Mouse (Mus musculus) neutrophil, adult 83 days (primary cell): Measurements from ENCODE around the gene Fabp1. TPM values are rescaled to one million over a fixed set of nuclear protein-coding genes. Genes with fewer than 3 reads are reported as not detected.

Source experiments
- total RNA-seq, 2 experiments: library from RNA; stranded (reverse); gene quantifications; one replicate each; pipeline ENCODE4 v1.2.4; 2023

The Fabp1 gene
- total RNA-seq: not detected

GRCm38 (mm10) chr6:71199612-71200011 is at the start of gene Fabp1:
Gene Fabp1, plus strand, starts transcription at chr6:71199827.

Other genes with a start within 250 kb of the Fabp1 start
- not detected for gene Foxi3, start 243.3 kb upstream of the Fabp1 start, total RNA-seq
- gene Thnsl2, start 55.4 kb upstream of the Fabp1 start, total RNA-seq: not detected
- 10 to 100 TPM; 34.5 to 36.1 TPM for gene Krcc1, start 71.8 kb downstream of the Fabp1 start, total RNA-seq
- not detected for gene Smyd1, start 122.4 kb downstream of the Fabp1 start, total RNA-seq
- not detected for gene Cd8b1, start 123.0 kb downstream of the Fabp1 start, total RNA-seq
- gene Cd8a, start 173.6 kb downstream of the Fabp1 start, total RNA-seq: under 1 TPM in 1 of 2 experiments, not detected in 1; 0.13 TPM
- 10 to 100 TPM; 40.7 to 43.2 TPM for gene Rmnd5a, start 240.8 kb downstream of the Fabp1 start, total RNA-seq